Mouse (Mus musculus): ENCODE data around the gene Arl2. TPM values are rescaled to one million over a fixed set of nuclear protein-coding genes. Genes with fewer than 3 reads are reported as not detected.

Gene Arl2
- polyA plus RNA-seq (2012; rRNA removed) = 109 and 144 TPM in 2 replicates

DNA sequence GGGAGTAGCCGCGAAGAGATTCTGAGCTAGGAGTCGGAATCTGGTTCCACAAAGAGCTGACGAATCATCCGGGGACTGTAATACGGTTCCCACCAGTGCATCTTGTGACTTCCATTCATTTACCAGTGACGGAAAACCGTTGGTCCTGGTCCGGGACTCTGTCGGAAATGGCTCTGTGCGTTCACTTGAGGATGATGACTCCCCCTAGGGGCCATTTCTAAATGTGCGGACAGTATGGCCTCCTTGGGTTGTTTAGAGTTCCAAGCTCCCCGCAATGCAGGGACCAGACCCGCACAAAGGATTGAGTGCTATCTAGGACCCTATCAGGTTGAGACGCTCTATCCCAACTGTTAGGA, at the start of gene Arl2:
Arl2 (minus strand) TSS at position 155 of the 356 bp plus-strand sequence.
- DNase-seq (ENCODE audit: low read depth) = peak; percentile 97
- no peak; the same call in 1 of the 2 replicates for TF ChIP-seq POLR2A (IDR thresholded peaks at IDR 0.05; ENCODE audit: borderline replicate concordance, extremely low read depth, insufficient read depth, insufficient read length, poor library complexity, severe bottlenecking)
- TF ChIP-seq CTCF (IDR thresholded peaks at IDR 0.05; ENCODE audit: borderline replicate concordance, extremely low read depth, insufficient read depth, insufficient read length) = peak; percentile 76

DNA sequence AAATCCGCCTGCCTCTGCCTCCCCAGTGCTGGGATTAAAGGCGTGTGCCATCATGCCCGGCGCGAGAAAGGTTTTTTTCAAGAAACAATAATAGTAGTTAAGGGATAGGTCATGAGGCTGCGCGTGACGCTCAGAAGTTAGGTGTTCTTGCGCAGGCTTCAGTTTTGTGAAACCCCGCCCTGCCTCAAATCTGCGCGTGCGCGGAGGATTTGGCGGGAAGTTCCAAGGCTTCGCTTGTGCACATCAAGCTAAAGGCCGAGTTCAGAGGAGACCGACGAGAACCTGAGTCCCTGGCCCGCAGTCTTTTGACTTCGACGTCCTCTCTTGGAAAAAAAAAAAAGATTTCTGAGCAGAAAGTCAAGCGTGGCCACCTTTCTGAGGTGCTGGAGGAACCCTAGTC, 42.8 kb upstream of the Arl2 start, which contains the start of gene Majin:
Majin (plus strand) TSS at position 258 of the 400 bp plus-strand sequence.
- no peak for DNase-seq (ENCODE audit: low read depth)
- TF ChIP-seq POLR2A (IDR thresholded peaks at IDR 0.05; ENCODE audit: borderline replicate concordance, extremely low read depth, insufficient read depth, insufficient read length, poor library complexity, severe bottlenecking) (no peak), CTCF (IDR thresholded peaks at IDR 0.05; ENCODE audit: borderline replicate concordance, extremely low read depth, insufficient read depth, insufficient read length) (no peak)

DNA sequence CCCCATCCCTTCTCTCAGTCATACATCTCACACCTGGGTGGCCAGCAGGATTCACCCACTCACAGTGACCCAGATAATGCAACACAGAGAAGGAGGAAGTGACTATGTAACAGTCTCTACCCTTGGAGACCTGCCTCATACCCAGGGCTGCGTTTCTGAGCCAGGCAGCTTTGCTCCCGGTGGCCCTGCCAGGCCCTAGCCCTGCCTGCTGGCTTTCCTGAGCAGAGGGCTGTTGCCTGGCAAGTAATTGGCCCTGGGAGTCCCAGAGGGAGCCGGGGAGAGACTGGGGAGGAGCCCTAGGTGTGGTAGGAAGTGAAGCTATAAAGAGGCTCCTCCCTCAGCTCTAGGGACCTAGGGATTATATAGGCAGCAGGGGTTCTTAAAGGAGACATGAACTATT, 41.2 kb upstream of the Arl2 start:
- TF ChIP-seq CTCF (IDR thresholded peaks at IDR 0.05; ENCODE audit: borderline replicate concordance, extremely low read depth, insufficient read depth, insufficient read length) (no peak), POLR2A (IDR thresholded peaks at IDR 0.05; ENCODE audit: borderline replicate concordance, extremely low read depth, insufficient read depth, insufficient read length, poor library complexity, severe bottlenecking) (no peak)
- peak; percentile 6 for DNase-seq (ENCODE audit: low read depth)

DNA sequence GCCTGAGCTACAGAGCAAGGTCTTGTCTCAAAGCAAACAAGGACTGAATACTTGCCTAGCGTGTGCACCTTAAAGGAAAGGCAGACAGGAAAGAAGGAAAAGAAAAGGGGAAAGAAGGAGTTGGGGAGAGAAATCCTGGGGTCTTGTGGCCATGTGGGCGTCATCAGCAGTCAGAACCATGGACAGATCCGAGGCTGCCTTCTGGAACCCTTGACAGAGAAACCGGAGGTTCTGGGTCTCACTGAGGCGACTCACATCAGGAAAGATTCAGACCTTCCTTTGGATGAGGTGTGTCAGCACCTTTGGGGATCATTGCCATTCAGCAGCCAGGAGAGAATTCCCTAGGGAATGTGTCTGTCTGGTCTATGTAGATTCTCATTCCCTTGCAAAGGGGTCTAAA, 40.3 kb upstream of the Arl2 start:
- TF ChIP-seq CTCF (IDR thresholded peaks at IDR 0.05; ENCODE audit: borderline replicate concordance, extremely low read depth, insufficient read depth, insufficient read length) = no peak
- TF ChIP-seq POLR2A (IDR thresholded peaks at IDR 0.05; ENCODE audit: borderline replicate concordance, extremely low read depth, insufficient read depth, insufficient read length, poor library complexity, severe bottlenecking) = no peak
- no peak for DNase-seq (ENCODE audit: low read depth)

DNA sequence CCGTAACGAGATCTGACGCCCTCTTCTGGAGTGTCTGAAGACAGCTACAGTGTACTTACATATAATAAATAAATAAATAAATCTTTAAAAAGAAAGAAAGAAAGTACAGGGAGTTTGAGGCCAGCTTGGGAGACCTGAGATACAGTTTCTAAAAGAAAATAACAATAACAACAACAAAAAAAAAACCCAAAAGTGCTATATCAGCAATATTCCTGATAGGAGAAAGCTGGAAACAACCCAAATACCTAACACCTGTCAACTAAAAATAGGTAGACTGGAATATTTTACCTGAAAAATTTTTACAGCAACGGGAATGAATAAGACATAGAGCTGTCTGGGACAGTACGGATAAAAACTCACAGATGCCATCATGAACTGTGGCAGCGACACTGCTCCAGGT, 37.4 kb upstream of the Arl2 start:
- no peak for DNase-seq (ENCODE audit: low read depth)

DNA sequence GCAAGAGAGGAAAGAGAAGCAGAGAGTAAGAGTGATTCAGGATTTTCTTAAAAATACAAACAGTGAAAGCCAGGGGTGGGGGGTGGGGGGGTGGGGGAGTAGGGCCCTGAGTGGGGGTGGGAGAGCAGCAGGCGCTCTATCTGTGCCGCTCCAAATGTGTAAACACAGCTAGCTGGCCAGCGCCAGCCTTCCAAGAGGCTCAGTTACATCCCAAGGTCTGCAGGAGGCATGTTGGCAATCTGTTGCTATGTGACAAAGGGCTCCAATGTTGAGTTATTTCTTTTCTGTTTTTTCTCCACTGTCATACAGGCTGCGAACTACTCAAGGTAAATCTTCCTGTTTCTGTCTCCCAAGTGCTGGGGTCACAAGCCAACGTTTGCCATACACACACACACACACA, 33.4 kb upstream of the Arl2 start:
- peak; percentile 6 for DNase-seq (ENCODE audit: low read depth)
- no peak for TF ChIP-seq CTCF (IDR thresholded peaks at IDR 0.05; ENCODE audit: borderline replicate concordance, extremely low read depth, insufficient read depth, insufficient read length)
- TF ChIP-seq POLR2A (IDR thresholded peaks at IDR 0.05; ENCODE audit: borderline replicate concordance, extremely low read depth, insufficient read depth, insufficient read length, poor library complexity, severe bottlenecking) = no peak

More for the DNA sequence above, 37.4 kb upstream of the Arl2 start:
- TF ChIP-seq POLR2A (IDR thresholded peaks at IDR 0.05; ENCODE audit: borderline replicate concordance, extremely low read depth, insufficient read depth, insufficient read length, poor library complexity, severe bottlenecking) = no peak

DNA sequence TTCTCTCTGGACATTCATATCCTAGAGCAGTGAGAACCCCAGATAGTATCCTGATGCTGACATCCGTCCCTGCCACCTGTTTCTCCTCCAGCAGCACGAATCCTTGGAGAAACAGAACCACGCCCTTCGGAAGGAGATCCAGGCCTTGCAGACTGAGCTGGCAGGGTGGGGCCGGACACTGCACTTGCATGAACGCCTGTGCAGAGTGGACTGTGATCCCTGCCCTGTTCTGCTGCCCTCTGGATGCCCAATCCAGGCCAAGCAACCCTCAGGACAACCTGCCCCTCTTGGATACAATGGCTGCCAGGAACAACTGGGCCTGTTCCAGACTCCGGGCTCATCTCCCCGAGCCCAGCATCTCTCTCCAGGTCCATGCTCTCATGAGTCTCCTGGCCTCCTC, 29.9 kb upstream of the Arl2 start:
- no peak for TF ChIP-seq POLR2A (IDR thresholded peaks at IDR 0.05; ENCODE audit: borderline replicate concordance, extremely low read depth, insufficient read depth, insufficient read length, poor library complexity, severe bottlenecking)
- no peak for TF ChIP-seq CTCF (IDR thresholded peaks at IDR 0.05; ENCODE audit: borderline replicate concordance, extremely low read depth, insufficient read depth, insufficient read length)
- no peak for DNase-seq (ENCODE audit: low read depth)

DNA sequence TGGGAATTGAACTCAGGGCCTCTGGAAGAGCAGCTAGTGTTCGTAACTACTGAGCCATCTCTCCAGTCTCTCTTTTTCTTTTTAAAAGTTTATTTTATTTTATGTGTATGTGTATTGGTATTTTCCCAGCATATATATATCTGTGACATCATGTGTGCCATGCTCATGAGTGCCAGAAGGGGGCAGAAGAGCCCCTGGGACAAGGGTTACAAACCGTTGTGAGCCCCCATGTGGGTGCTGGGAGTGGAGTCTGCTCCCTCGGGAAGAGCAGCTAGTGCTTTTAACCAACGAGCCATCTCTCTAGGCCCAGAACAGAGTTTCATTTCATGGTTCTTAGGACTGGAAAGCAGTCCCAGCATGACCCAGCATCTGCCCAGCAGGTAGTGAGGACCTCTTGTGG, 25.4 kb upstream of the Arl2 start:
- no peak for DNase-seq (ENCODE audit: low read depth)
- TF ChIP-seq POLR2A (IDR thresholded peaks at IDR 0.05; ENCODE audit: borderline replicate concordance, extremely low read depth, insufficient read depth, insufficient read length, poor library complexity, severe bottlenecking) (no peak), CTCF (IDR thresholded peaks at IDR 0.05; ENCODE audit: borderline replicate concordance, extremely low read depth, insufficient read depth, insufficient read length) (peak; percentile 15; the same call in 1 of the 2 replicates)

DNA sequence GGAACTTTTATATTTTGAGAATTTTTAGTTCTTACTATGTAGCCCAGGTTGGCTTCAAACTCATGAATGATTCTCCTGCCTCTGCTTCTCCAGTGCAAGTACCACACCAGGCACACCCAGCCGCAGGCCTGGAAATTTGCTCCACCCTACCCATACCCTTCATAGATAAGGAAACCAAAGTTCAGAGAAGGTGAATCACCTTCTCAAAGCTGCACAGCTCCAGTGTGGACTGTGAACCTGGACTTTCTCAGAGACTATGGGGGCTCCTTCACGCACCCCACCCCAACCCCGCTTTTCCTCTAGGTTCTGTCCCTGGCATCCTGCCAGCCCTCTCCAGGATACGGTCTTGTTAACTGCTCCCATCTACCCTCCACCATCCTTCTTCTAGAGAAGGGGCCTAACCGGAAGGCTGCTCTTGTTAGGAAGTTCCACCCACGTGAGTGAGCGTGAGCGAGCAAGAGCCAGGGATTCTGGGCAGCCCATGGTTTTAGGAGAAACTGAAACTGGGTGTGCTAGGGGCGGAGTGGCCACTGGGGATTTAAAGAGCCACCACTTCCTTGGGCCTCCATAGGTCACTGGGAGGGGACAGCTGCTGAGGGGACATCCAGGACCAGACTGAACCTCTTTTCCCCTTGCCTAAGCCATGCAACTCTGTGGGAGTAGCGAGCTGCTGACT, 22.7 kb upstream of the Arl2 start:
- no peak for DNase-seq (ENCODE audit: low read depth)
- TF ChIP-seq CTCF (IDR thresholded peaks at IDR 0.05; ENCODE audit: borderline replicate concordance, extremely low read depth, insufficient read depth, insufficient read length) (no peak), POLR2A (IDR thresholded peaks at IDR 0.05; ENCODE audit: borderline replicate concordance, extremely low read depth, insufficient read depth, insufficient read length, poor library complexity, severe bottlenecking) (no peak)

DNA sequence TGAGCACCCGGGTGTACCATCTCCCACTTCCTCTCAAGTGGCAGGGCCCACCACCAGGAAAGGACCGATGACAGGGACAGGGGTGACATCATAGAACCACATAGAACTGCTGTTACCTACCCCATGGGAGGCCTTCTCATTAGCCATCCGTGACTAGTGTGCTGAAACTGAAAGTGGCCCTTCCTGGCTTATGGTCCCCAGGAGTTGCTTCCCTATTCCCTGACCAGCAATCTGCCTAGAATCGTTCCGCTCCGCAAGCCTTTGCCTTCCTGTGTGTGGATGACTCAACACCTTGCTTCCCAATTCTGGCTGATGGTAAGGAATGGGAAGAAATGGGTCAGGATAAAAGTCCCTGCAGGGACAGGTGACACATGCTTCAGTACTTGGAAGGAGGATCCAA, 15.9 kb upstream of the Arl2 start:
- no peak for DNase-seq (ENCODE audit: low read depth)
- TF ChIP-seq CTCF (IDR thresholded peaks at IDR 0.05; ENCODE audit: borderline replicate concordance, extremely low read depth, insufficient read depth, insufficient read length) (no peak), POLR2A (IDR thresholded peaks at IDR 0.05; ENCODE audit: borderline replicate concordance, extremely low read depth, insufficient read depth, insufficient read length, poor library complexity, severe bottlenecking) (no peak)

DNA sequence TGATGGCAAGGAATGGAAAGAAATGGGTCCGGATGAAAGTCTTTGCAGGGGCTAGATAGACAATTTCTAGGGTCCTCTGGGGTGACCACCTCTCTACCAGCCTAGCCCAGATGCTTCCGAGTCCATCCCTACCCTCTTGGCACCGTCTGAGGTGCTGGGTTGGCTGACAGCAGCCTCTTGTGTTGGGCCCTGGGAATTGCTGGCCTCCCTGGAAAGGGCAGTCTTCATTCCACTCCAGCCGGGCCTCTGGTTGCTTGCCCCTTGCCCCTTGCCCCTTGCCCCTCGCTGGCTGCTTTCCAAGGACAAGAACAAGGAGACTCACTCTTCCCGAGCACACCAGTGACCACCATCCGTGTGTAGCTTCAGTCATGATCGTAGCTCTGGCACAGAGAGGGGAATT, 15.0 kb upstream of the Arl2 start:
- no peak for TF ChIP-seq POLR2A (IDR thresholded peaks at IDR 0.05; ENCODE audit: borderline replicate concordance, extremely low read depth, insufficient read depth, insufficient read length, poor library complexity, severe bottlenecking)
- TF ChIP-seq CTCF (IDR thresholded peaks at IDR 0.05; ENCODE audit: borderline replicate concordance, extremely low read depth, insufficient read depth, insufficient read length) = 0 out of 2 replicates have a peak, but pooled peaks have one; percentile 4
- DNase-seq (ENCODE audit: low read depth) = no peak

DNA sequence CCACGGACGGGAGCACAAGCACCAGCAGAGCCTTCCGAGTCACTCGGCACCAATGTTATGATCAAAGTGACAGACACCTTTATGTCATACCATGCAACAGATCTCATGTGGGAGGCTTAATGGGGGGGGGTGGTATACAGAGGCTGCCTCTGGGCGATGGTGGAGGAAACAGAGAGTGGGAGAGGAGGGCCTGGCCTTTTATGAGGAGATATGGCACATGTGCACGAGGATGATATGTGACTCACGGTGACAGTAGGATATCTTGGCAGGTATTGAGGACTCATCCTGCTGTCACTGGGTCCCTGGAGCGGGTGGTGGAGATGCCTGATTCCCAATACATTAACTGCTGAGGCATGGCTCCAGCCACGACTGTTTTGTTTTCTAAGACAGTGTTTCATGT, 13.8 kb upstream of the Arl2 start:
- TF ChIP-seq POLR2A (IDR thresholded peaks at IDR 0.05; ENCODE audit: borderline replicate concordance, extremely low read depth, insufficient read depth, insufficient read length, poor library complexity, severe bottlenecking) = no peak
- no peak for TF ChIP-seq CTCF (IDR thresholded peaks at IDR 0.05; ENCODE audit: borderline replicate concordance, extremely low read depth, insufficient read depth, insufficient read length)
- no peak for DNase-seq (ENCODE audit: low read depth)

All from brain, embryonic 14.5 days (tissue).